Comparison of ENCODE assay signal across 22 mouse cellular contexts in the genomic region with DNA sequence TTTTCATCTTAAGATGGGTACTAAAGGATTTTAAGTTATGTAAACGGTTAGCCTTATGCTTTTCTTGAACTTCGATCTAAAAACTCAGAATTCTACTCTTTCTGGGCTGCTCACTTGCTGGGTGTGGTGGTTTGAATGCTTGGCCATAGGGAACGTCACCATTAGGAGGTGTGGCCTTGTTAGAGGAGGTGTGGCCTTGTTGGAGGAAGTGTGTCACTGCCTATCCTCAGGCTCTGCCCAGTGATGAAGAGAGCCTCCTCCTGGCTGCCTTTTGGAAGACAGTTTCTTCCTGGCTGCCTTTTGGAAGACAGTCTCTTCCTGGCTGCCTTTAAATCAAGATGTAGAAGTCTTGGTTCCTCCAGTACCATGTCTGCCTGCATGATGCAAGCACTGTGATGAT. TPM values are rescaled to one million over a fixed set of nuclear protein-coding genes. Genes with fewer than 3 reads are reported as not detected.
DNase-seq lines count a peak whose midpoint lies in the region; ATAC-seq and TF ChIP-seq lines count a peak whose summit lies in the region.
"Had no signal": no experiment of that assay in that cellular context is flagged by ENCODE, and none has a peak within 500 bp of the region (broad histone marks: within the 10 kb centered on the region; RNA-seq: fewer than 3 reads in every experiment).

No protein-coding gene starts in this region.

- H3K27me3 ChIP-seq in ES-Bruce4 (ENCODE audit: control insufficient read depth, insufficient read depth, low read length, poor library complexity, severe bottlenecking) = 0 out of 2 replicates have a peak, but pooled peaks cover 3% of the 10 kb centered on the region
- peaks cover 28% of the 10 kb centered on the region; the same call in 1 of the 2 replicates for H3K27me3 ChIP-seq in forebrain, embryonic 12.5 days
- no peaks in the 10 kb centered on the region for H3K27me3 ChIP-seq in hindbrain, embryonic 16.5 days (replicated peaks; ENCODE audit: control insufficient read depth, insufficient read depth, low read length)
- H3K27me3 ChIP-seq: embryonic facial prominence, embryonic 13.5 days; hindbrain, embryonic 15.5 days had no signal

- TF ChIP-seq CTCF in lung, adult 2 months (IDR thresholded peaks at IDR 0.05; ENCODE audit: insufficient read depth, low read length) = 0 out of 2 replicates have a peak, but pooled peaks have one; percentile 2
- peak; percentile 9 for TF ChIP-seq CTCF in ES-Bruce4 (IDR thresholded peaks at IDR 0.05; ENCODE audit: low read depth, low read length)

- no peak for TF ChIP-seq POLR2A in lung, adult 2 months (IDR thresholded peaks at IDR 0.05; ENCODE audit: borderline replicate concordance, extremely low read depth, low read depth, low read length)
- TF ChIP-seq POLR2A in ES-Bruce4 (IDR thresholded peaks at IDR 0.05; ENCODE audit: insufficient read depth, low read length) = no peak

- H3K4me3 ChIP-seq in lung, adult 2 months (replicated peaks; ENCODE audit: extremely low read depth, low read depth, low read length) = no peak overlapping the region
- no peak overlapping the region for H3K4me3 ChIP-seq in ES-Bruce4 (ENCODE audit: low read depth, low read length)
- H3K4me3 ChIP-seq in forebrain, embryonic 12.5 days (replicated peaks) = no peak overlapping the region
- H3K4me3 ChIP-seq in hindbrain, embryonic 16.5 days (ENCODE audit: low read length) = no peak overlapping the region
- H3K4me3 ChIP-seq: embryonic facial prominence, embryonic 13.5 days; hindbrain, embryonic 15.5 days; limb, embryonic 13.5 days; liver, embryonic 15.5 days had no signal

- DNase-seq in lung, adult 2 months = no peak
- no peak for DNase-seq in lung, postnatal 14 days
- DNase-seq in ZHBTc4 (ENCODE audit: low read depth, low spot score) = peak; percentile 76
- DNase-seq: adrenal gland, adult 8-10 months; cerebellum, adult 2 months; gastrocnemius, postnatal 10 days; kidney, adult 2 months; kidney, postnatal 14 days; right cerebral cortex, adult 18-20 months had no signal

- no peaks in the 10 kb centered on the region for H3K4me1 ChIP-seq in lung, adult 2 months (ENCODE audit: control insufficient read depth, insufficient read depth, low read length)
- H3K4me1 ChIP-seq in ES-Bruce4 (ENCODE audit: control insufficient read depth, insufficient read depth, low read length) = no peaks in the 10 kb centered on the region
- peaks cover 56% of the 10 kb centered on the region for H3K4me1 ChIP-seq in forebrain, embryonic 12.5 days
- H3K4me1 ChIP-seq in hindbrain, embryonic 16.5 days (ENCODE audit: control insufficient read depth, insufficient read depth, low read depth, low read length) = peaks cover 33% of the 10 kb centered on the region
- H3K4me1 ChIP-seq: liver, embryonic 15.5 days had no signal

- H3K27ac ChIP-seq in ES-Bruce4 (ENCODE audit: insufficient read depth, low read length) = no peak overlapping the region
- no peak overlapping the region for H3K27ac ChIP-seq in forebrain, embryonic 12.5 days
- no peak overlapping the region for H3K27ac ChIP-seq in hindbrain, embryonic 16.5 days (ENCODE audit: low read depth, low read length)
- H3K27ac ChIP-seq: embryonic facial prominence, embryonic 13.5 days; hindbrain, embryonic 15.5 days; limb, embryonic 13.5 days; liver, embryonic 15.5 days had no signal

- H3K9ac ChIP-seq in ES-Bruce4 (ENCODE audit: low read depth, poor library complexity, severe bottlenecking) = no peak overlapping the region
- no peak overlapping the region for H3K9ac ChIP-seq in forebrain, embryonic 12.5 days
- no peak overlapping the region for H3K9ac ChIP-seq in hindbrain, embryonic 16.5 days (ENCODE audit: low read depth, low read length)
- H3K9ac ChIP-seq: embryonic facial prominence, embryonic 13.5 days; hindbrain, embryonic 15.5 days; limb, embryonic 13.5 days; liver, embryonic 15.5 days had no signal

- WGBS in lung, adult 2 months = 62% methylated on average over 3 of the region's 3 CpGs
- WGBS in forebrain, embryonic 12.5 days = 73% methylated on average over 3 of the region's 3 CpGs
- WGBS in hindbrain, embryonic 16.5 days = 76% methylated on average over 3 of the region's 3 CpGs

- no peak overlapping the region for H3K4me2 ChIP-seq in forebrain, embryonic 12.5 days
- no peak overlapping the region for H3K4me2 ChIP-seq in hindbrain, embryonic 16.5 days (ENCODE audit: low read length)
- H3K4me2 ChIP-seq: embryonic facial prominence, embryonic 13.5 days; hindbrain, embryonic 15.5 days; limb, embryonic 13.5 days; liver, embryonic 15.5 days had no signal

- TF ChIP-seq EP300 in ES-Bruce4 (IDR thresholded peaks at IDR 0.05; ENCODE audit: insufficient read depth, low read depth, low read length) = no peak

- H3K36me3 ChIP-seq in ES-Bruce4 (ENCODE audit: control insufficient read depth, insufficient read depth, low read length, poor library complexity, severe bottlenecking) = no peaks in the 10 kb centered on the region
- no peaks in the 10 kb centered on the region for H3K36me3 ChIP-seq in forebrain, embryonic 12.5 days (replicated peaks)
- H3K36me3 ChIP-seq in hindbrain, embryonic 16.5 days (ENCODE audit: control insufficient read depth, insufficient read depth, low read length) = no peaks in the 10 kb centered on the region
- H3K36me3 ChIP-seq: embryonic facial prominence, embryonic 13.5 days; hindbrain, embryonic 15.5 days; limb, embryonic 13.5 days; liver, embryonic 15.5 days had no signal

- no peaks in the 10 kb centered on the region for H3K9me3 ChIP-seq in ES-Bruce4 (replicated peaks; ENCODE audit: control insufficient read depth, insufficient read depth, low read length, poor library complexity, severe bottlenecking)
- no peaks in the 10 kb centered on the region for H3K9me3 ChIP-seq in forebrain, embryonic 12.5 days
- H3K9me3 ChIP-seq in hindbrain, embryonic 16.5 days (ENCODE audit: control insufficient read depth, low read length) = no peaks in the 10 kb centered on the region
- H3K9me3 ChIP-seq: embryonic facial prominence, embryonic 13.5 days; hindbrain, embryonic 15.5 days; limb, embryonic 13.5 days; liver, embryonic 15.5 days had no signal

- 0 out of 2 replicates have a peak, but pooled peaks have one; percentile 30 for ATAC-seq in megakaryocyte-erythroid progenitor cell, adult 5-6 weeks (replicated peaks; ENCODE audit: low FRiP score, low TSS enrichment, poor library complexity, severe bottlenecking)
- no peak for ATAC-seq in forebrain, embryonic 12.5 days (ENCODE audit: low FRiP score)
- no peak for ATAC-seq in hindbrain, embryonic 16.5 days
- no peak for ATAC-seq in erythroblast, adult 5-6 weeks (replicated peaks; ENCODE audit: low FRiP score, poor library complexity, severe bottlenecking)

RNA-seq across cellular contexts. Expression of gene Ccdc182, which starts 22.0 kb away (rescaled TPM):
- not detected in 2 replicates for polyA plus RNA-seq in lung, adult 2 months (2012; rRNA removed)
- not detected in 2 replicates for polyA plus RNA-seq in ES-Bruce4 (2011; ENCODE audit: insufficient read depth, insufficient read length, low read depth, missing spikeins)
- not detected in 2 replicates for total RNA-seq in megakaryocyte-erythroid progenitor cell, adult 5-6 weeks (2014; fragmentation: Nextera tagmentation)
- total RNA-seq in megakaryocyte-erythroid progenitor cell, adult 5-6 weeks (2017) = not detected in 2 replicates
- polyA plus RNA-seq in forebrain, embryonic 12.5 days (2016; fragmentation: Nextera tagmentation; extraction: Ambion mirVana) = 0.38 and 0.42 TPM in 2 replicates
- polyA plus RNA-seq in hindbrain, embryonic 16.5 days (2015; fragmentation: Nextera tagmentation; extraction: Ambion mirVana) = 0.13 TPM in 1 of 2 replicates, not detected in the other
- total RNA-seq in erythroblast, adult 5-6 weeks (2015; ENCODE audit: low replicate concordance) = not detected in 2 replicates
- not detected in 2 replicates for total RNA-seq in erythroblast, adult 5-6 weeks (2017; ENCODE audit: low replicate concordance)
- total RNA-seq: gastrocnemius, postnatal 10 days; left cerebral cortex, adult 8-10 months; midbrain, postnatal 0 days had no signal
- polyA plus RNA-seq: heart, postnatal 0 days; liver, embryonic 15.5 days; stomach, embryonic 16.5 days had no signal
